Mouse (Mus musculus): ENCODE measurements around the gene Gm20388. TPM values are rescaled to one million over a fixed set of nuclear protein-coding genes. Genes with fewer than 3 reads are reported as not detected.

Gm20388 gene
- total RNA-seq, 2 experiments from 2014 or later: 2.2 to 7.6 TPM

DNA sequence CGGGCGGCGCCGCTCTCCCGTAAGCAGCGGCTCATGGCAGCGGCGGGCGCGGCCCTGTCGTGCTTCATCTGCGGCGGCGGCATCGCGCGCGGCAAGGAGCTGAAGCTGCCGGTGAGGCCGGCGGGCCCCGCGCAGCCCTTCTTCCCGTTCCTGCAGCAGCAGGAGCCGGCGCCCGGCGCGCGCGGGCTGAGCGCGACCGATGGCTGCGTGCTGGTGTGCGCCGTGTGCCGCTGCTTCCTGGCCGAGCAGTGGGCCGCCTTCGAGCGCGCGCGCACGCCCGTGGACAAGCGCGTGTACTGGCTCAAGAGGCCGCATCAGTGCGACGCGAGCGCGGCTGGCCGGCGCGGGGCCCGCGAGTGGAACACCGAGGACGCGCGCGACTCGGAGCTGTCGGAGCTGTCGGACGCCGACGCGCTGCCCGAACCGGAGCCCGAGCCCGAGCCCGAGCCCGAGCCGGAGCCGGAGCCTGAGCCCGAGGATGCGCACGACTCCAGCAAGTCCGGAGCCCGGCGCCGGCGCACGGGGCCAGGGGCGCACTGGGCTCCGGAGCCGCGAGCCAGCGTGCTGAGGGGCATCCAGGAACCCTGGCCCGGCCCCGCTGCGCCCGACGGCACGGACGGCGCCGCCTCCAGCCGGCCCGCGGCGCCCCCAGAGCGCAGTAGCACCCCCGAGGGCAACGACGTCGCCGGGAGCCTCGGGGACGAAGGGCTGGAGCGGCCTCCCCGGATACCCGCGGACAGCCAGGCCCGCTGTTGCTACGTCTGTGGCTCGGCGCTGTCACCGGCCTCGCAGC is 318.3 kb downstream of the Gm20388 start:
- peak in 1 of 2 experiments; percentile 40 for DNase-seq (ENCODE audit: low spot score in 2 of 2)
- TF ChIP-seq CTCF (conservative IDR thresholded peaks at IDR 0.05): no peak
- Histone ChIP-seq H3K4me3 (peak overlapping the region; percentile 56), H3K27ac (peak overlapping the region; percentile 73; the same call in 1 of the 2 replicates)

DNA sequence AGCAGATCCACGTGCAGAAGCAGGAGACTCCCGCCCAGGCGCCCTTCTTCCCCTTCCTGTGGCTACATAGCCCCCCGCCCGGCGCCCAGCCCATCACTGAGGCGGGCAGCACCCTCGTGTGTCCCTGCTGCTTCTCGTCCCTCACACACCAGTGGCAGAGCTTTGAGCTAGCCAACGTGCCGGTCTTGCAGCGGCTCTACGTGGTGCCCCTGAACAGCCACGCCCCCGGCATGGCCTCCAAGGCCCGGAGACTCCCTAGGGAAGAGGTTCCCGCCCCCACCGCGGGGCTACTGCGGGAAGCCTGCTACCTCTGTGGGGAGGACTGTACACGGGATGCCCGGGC is 318.9 kb downstream of the Gm20388 start:
- no peak for DNase-seq (ENCODE audit: low spot score in 2 of 2)
- no peak for TF ChIP-seq CTCF (conservative IDR thresholded peaks at IDR 0.05)
- Histone ChIP-seq H3K4me3 (peak overlapping the region; percentile 56), H3K27ac (no peak overlapping the region)

DNA sequence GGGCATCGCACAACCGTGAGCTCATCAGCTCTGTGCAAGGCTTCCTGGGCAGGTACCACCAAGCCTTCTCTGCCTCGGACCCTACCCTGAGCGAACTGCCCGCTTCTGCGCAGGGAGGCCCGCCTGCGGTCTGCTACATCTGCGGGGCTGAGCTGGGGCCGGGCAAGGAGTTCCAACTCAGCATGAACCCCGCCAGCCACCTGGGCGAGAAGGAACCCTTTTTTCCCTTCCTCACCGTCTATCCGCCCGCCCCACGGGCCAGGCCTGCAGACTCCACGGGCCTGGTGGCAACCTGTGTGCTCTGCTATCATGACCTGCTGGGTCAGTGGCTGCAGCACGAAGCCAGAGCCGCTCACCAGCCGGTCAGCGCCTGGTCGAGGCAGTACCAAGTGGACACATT is 319.4 kb downstream of the Gm20388 start:
- no peak for DNase-seq (ENCODE audit: low spot score in 2 of 2)
- TF ChIP-seq CTCF (conservative IDR thresholded peaks at IDR 0.05): no peak
- Histone ChIP-seq H3K4me3 (peak overlapping the region; percentile 56), H3K27ac (no peak overlapping the region)

DNA sequence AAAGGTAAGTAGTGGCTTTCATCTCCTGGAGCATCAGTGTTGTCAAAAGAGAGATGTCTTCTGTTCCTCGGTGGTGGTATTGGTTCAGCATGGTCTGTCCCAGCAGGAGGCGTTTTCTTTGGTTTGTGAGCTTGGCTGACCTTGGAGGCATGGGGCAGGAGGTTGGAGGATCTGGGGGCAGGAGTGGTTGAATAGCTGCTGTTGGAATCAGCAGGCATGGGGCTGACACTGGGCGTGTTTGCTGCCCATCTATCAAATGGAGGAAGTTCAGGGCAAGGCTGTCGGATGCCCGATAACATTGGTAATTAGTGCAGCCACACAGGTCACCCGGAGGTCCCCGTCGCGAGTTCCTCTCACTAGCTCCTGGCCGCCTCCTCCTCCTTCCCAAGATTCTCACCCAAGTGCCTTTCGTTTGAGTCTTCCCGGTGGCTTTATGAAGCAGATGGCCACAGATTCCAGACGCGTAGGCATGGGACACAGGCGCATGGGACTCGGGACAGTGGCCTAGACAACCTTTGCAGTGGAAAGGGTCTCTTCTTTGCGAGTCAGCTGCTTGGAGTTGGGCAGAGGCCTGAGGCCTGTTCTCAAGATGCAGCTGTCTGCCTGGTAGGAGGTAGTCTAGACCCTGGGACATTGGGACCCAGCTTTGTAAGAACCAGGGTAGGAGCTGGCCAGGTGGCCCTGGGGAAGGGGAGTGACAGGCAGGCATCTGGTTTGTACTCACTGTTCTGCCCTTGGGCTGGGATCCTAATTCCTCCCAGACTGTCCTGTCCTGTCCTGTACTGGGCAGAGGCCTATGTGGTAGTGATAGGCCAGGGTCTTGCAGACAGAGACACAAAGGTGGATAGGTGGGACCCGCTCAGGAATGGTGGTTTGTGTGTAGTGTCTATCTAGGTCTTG is 320.3 kb downstream of the Gm20388 start:
- DNase-seq (ENCODE audit: low spot score in 2 of 2): no peak
- TF ChIP-seq CTCF (conservative IDR thresholded peaks at IDR 0.05): no peak
- Histone ChIP-seq H3K4me3 (peak overlapping the region; percentile 56), H3K27ac (no peak overlapping the region)

DNA sequence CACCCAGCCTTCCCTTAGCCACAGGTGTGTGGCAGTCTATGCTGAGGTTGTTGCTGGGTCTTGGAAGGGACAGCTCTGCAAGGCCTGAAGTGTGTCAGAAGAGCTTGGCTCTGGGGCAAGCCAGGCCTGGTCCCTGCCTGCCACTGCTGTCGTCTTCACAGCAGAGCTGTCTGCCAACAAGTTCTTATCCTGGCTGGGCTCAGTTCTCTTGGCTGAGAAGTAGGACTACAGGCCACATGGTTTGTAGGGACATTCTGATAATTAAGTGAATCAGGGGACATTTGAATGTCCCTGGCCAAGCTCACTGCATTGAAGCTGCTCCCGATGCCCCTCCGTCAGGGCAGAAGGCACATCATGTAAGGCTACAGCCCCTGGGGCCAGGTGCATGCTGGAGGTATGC is 321.2 kb downstream of the Gm20388 start:
- no peak for TF ChIP-seq CTCF (conservative IDR thresholded peaks at IDR 0.05)
- H3K4me3 ChIP-seq: peak overlapping the region; percentile 56
- peak overlapping the region; percentile 30; the same call in 1 of the 2 replicates for H3K27ac ChIP-seq

DNA sequence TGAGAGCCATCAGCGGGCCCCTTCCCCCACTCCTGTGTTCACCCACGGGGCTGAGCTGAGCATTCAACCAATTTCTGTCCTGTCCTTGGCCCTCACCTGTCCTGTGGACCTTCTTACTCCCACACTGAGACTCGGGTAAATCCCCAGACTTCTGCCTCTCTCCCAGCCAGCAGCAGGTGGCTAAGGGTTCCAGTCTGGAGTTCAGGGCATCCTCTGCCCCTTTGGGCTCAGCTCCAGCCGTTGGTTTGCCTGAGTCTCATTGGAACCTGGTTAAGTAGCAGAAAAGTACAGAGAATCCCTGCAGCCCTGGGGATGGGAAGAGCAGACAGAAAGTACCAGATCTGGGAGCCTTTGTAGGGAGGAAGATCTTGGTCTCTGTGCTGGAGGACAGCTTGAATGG is 321.8 kb downstream of the Gm20388 start:
- TF ChIP-seq CTCF (conservative IDR thresholded peaks at IDR 0.05): no peak
- H3K27ac ChIP-seq: peak overlapping the region; percentile 30
- peak overlapping the region; percentile 56 for H3K4me3 ChIP-seq
- DNase-seq (ENCODE audit: low spot score in 2 of 2): no peak

More for the DNA sequence above, 321.2 kb downstream of the Gm20388 start:
- no peak for DNase-seq (ENCODE audit: low spot score in 2 of 2)

DNA sequence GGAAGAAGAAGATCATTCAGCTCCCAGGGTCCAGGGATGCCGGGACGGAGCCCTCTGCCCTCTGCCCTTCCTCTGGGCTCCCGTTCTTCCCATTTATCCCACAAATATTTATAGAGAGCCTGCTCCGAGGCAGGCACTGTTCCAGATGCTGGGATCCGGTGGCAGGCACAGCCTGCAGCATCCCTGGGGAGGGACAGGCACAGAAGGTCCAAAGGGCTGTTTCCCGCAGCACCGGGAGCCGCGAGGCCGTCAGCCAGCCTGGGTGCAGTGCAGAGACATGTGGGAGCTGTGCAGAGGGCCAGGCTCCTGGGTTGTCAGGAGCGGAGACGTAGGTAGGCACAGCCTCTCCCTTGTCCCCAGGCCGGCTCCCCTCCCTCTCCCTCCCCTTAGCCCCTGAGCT is 322.3 kb downstream of the Gm20388 start:
- TF ChIP-seq CTCF (conservative IDR thresholded peaks at IDR 0.05): no peak
- DNase-seq (ENCODE audit: low spot score in 2 of 2): no peak
- H3K27ac ChIP-seq: peak overlapping the region; percentile 30
- H3K4me3 ChIP-seq: peak overlapping the region; percentile 56

- Histone ChIP-seq H3K4me3 (no peak overlapping the region), H3K27ac (peak overlapping the region; percentile 18; the same call in 1 of the 2 replicates)
- 0 out of 2 replicates have a peak, but pooled peaks have one; percentile 2 for TF ChIP-seq CTCF (conservative IDR thresholded peaks at IDR 0.05)
- DNase-seq (ENCODE audit: low spot score in 2 of 2): no peak
These were observed 323.8 kb downstream of the Gm20388 start for GRCm38 (mm10) chr8:120234457-120234856.

GRCm38 (mm10) chr8:120234866-120235265 is 324.2 kb downstream of the Gm20388 start:
- TF ChIP-seq CTCF (conservative IDR thresholded peaks at IDR 0.05): no peak
- DNase-seq (ENCODE audit: low spot score in 2 of 2): no peak
- peak overlapping the region; percentile 18; the same call in 1 of the 2 replicates for H3K27ac ChIP-seq
- no peak overlapping the region for H3K4me3 ChIP-seq

DNA sequence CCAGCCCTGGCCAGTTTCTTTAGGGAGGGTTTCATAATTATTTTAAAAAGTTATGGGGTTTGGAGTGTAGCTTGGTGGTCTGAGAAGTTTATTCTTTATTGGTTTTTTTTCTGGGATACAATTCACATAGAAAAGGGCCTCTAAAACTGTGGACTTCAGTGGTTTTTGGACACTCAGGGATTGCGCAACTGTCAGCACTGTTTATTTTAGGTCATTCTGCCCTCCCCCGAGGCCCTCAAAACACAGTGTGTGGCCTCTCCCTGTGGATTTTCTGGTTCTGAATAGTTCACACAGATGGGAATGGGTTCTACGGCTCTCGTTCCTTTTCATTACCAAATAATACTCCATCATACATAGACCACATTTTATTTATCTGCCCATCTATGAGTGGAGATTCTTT is 332.6 kb downstream of the Gm20388 start:
- Histone ChIP-seq H3K27ac (no peak overlapping the region), H3K4me3 (no peak overlapping the region)
- TF ChIP-seq CTCF (conservative IDR thresholded peaks at IDR 0.05): no peak
- no peak for DNase-seq (ENCODE audit: low spot score in 2 of 2)

DNA sequence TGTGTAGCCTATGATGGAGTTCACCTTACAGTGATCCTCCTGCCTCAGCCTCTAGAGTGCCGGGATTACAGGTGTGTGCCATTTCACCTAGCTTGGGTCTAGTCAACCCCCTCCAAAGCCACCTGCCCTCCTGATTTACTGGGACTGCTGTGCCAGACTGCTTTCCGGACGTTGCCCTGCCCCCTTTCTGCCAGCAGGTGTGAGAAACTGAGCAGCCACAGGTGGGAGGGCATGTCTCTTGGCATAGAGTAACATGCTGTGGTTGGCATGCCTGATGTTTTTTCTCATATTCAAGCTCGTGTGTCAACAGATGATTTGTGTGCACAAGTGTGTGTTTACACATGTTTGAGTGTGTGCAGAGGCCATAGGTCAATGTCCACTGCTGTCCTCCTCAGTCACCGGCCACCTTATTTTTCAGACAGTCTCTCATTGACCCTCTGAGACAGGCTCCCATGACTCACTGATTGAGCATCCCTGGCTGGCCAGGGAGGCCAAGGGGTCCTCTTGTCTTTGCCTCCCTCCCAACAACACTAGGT is 333.3 kb downstream of the Gm20388 start:
- Histone ChIP-seq H3K4me3 (no peak overlapping the region), H3K27ac (no peak overlapping the region)
- DNase-seq (ENCODE audit: low spot score in 2 of 2): no peak
- no peak for TF ChIP-seq CTCF (conservative IDR thresholded peaks at IDR 0.05)

DNA sequence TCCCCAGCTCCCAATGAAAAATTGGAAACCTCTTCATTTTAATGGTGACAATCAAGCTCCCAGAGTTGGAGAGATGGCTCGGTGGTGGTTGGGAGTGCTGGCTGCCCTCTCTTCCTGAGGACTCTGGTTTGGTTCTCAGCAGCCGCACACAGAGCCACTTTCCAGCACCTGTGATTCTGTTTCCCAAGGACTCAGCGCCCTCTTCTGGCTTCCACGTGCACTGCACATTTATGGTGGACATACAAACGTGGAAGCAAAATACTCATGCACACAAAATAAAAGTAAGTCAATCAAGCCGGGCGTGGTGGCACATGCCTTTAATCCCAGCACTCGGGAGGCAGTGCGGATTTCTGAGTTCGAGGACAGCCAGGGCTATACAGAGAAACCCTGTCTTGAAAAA is 333.9 kb downstream of the Gm20388 start:
- TF ChIP-seq CTCF (conservative IDR thresholded peaks at IDR 0.05): peak; percentile 49
- Histone ChIP-seq H3K4me3 (no peak overlapping the region), H3K27ac (no peak overlapping the region)
- DNase-seq (ENCODE audit: low spot score in 2 of 2): no peak

DNA sequence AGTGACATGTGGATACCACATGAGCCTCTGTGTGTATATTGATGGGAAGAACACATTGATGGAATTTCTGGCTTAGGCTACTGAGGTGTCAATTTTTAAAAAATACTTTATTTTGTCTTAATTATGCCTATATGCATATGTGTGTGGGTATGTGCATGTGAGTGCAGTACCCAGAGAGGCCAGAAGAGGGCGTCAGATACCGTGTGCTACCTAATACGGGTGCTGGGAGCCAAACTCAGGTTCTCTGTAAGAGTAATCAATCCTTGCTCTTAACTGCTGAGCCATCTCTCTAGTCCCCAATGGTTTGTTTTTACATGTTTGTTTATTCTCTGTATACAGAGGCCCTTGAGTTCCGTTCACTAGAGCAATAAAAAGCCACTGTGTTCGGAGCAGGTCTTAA is 337.0 kb downstream of the Gm20388 start:
- DNase-seq (ENCODE audit: low spot score in 2 of 2): no peak
- Histone ChIP-seq H3K4me3 (no peak overlapping the region), H3K27ac (no peak overlapping the region)
- TF ChIP-seq CTCF (conservative IDR thresholded peaks at IDR 0.05): peak; percentile 69
